Mouse (Mus musculus) embryonic fibroblast, embryonic 13.5 days (primary cell): Measurements from ENCODE around the gene Dmp1.

Experiments used
- CTCF ChIP-seq: IDR thresholded peaks from 2 replicates; pipeline ENCODE4 v1.5.1; 2011; ENCODE audit warnings: mild to moderate bottlenecking, control low read depth, low read length, moderate library complexity, borderline replicate concordance; ENCODE audit not compliant: insufficient read depth
- POLR2A ChIP-seq: IDR thresholded peaks from 2 replicates; pipeline ENCODE4 v1.6.1; 2011; ENCODE audit warnings: low read depth, mild to moderate bottlenecking, control low read depth, low read length, moderate library complexity

GRCm38 (mm10) chr5:104224750-104225149 is 22.3 kb downstream of the Dmp1 start:
- TF ChIP-seq CTCF: no peak
- TF ChIP-seq POLR2A: no peak
